8 mouse cellular contexts compared by ENCODE assay signal in the genomic region with DNA sequence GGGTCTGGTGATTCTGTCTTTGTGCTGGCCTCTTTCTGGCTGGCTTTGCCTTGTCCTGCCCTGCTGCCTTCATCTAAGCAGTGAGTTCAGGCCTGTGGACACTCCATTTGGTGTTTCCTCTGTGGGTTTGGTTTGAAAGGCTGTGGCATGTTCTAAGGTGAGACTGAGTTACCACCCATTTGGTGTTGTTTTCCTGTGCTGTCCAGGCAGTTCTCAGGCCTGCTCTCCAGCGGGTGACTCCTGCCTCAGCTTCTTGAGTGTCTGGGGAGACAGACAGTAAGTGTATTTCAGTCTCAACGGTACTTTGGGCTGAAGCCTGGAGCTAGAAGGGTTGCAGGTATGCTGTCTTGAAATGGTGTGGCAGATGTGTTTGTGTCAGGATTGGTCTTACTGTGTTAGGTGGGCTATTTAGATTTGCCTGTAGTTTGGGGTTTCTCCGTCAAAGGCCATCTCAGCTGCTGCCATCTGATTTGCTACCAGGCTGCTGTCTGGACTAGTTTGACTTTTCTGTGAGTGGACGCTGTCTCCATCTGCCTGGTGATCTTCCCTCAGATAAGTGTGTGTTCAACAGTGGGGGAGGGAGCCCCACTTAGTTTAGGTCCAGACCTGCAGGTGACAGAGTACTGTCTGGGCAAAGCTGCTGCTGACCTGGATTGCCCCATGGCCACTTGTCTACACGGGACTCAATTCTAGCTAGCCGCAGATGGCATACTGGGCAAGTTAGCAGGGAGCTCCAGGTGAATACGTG. TPM values are rescaled to one million over a fixed set of nuclear protein-coding genes. Genes with fewer than 3 reads are reported as not detected.
DNase-seq lines count a peak whose midpoint lies in the region; ATAC-seq and TF ChIP-seq lines count a peak whose summit lies in the region.

No protein-coding gene starts in this region.

- H3K9me3 ChIP-seq in forebrain, embryonic 11.5 days (ENCODE audit: control insufficient read depth, low read length): no peaks in the 10 kb centered on the region
- no peaks in the 10 kb centered on the region for H3K9me3 ChIP-seq in liver, embryonic 13.5 days (replicated peaks)

- peaks cover 7% of the 10 kb centered on the region for H3K79me2 ChIP-seq in heart, adult 2 months (replicated peaks; ENCODE audit: control insufficient read depth, insufficient read depth, low read length)
- peaks cover 88% of the 10 kb centered on the region for H3K79me2 ChIP-seq in C2C12 (ENCODE audit: control insufficient read depth, insufficient read depth)

- H3ac ChIP-seq in C2C12 (ENCODE audit: control insufficient read depth, insufficient read length, low read depth): peak overlapping the region; percentile 81

- H3K27me3 ChIP-seq in heart, adult 2 months (ENCODE audit: control insufficient read depth, insufficient read depth, low read length): no peaks in the 10 kb centered on the region
- no peaks in the 10 kb centered on the region for H3K27me3 ChIP-seq in C2C12 (ENCODE audit: control insufficient read depth, insufficient read depth, insufficient read length)
- no peaks in the 10 kb centered on the region for H3K27me3 ChIP-seq in forebrain, embryonic 11.5 days (ENCODE audit: control insufficient read depth, insufficient read depth, low read length)
- H3K27me3 ChIP-seq in liver, embryonic 13.5 days: no peaks in the 10 kb centered on the region

- peak overlapping the region; percentile 97 for H3K4me3 ChIP-seq in heart, adult 2 months
- H3K4me3 ChIP-seq in C2C12 (ENCODE audit: insufficient read depth, poor library complexity, severe bottlenecking): peak overlapping the region; percentile 87
- H3K4me3 ChIP-seq in forebrain, embryonic 11.5 days (ENCODE audit: low read depth, low read length): peak overlapping the region; percentile 98
- H3K4me3 ChIP-seq in liver, embryonic 13.5 days (replicated peaks): peak overlapping the region; percentile 95

- H3K36me3 ChIP-seq in heart, adult 2 months (ENCODE audit: control insufficient read depth, insufficient read depth, low read length): peaks cover 8% of the 10 kb centered on the region; the same call in 1 of the 2 replicates
- peaks cover 62% of the 10 kb centered on the region for H3K36me3 ChIP-seq in C2C12 (ENCODE audit: control insufficient read depth, insufficient read depth)
- peaks cover 22% of the 10 kb centered on the region for H3K36me3 ChIP-seq in forebrain, embryonic 11.5 days (ENCODE audit: control insufficient read depth, insufficient read depth, low read length)
- H3K36me3 ChIP-seq in liver, embryonic 13.5 days: peaks cover 61% of the 10 kb centered on the region

- ATAC-seq in forebrain, embryonic 11.5 days (replicated peaks; ENCODE audit: low FRiP score): no peak
- ATAC-seq in liver, embryonic 13.5 days (ENCODE audit: low read depth): no peak
- no peak for ATAC-seq in granulocyte monocyte progenitor cell, adult 5-6 weeks (replicated peaks; ENCODE audit: poor library complexity, severe bottlenecking)

- peaks cover 44% of the 10 kb centered on the region for H3K4me1 ChIP-seq in heart, adult 2 months (ENCODE audit: control insufficient read depth, insufficient read depth, low read length)
- peaks cover 36% of the 10 kb centered on the region for H3K4me1 ChIP-seq in forebrain, embryonic 11.5 days (replicated peaks; ENCODE audit: control insufficient read depth, insufficient read depth, low read length)
- H3K4me1 ChIP-seq in liver, embryonic 13.5 days (replicated peaks): peaks cover 67% of the 10 kb centered on the region

- TF ChIP-seq POLR2A in heart, adult 2 months (IDR thresholded peaks at IDR 0.05; ENCODE audit: insufficient read depth, low read depth, low read length): no peak

- H3K79me3 ChIP-seq in C2C12 (ENCODE audit: low read depth): peaks cover 76% of the 10 kb centered on the region

- H3K9ac ChIP-seq in heart, adult 2 months (ENCODE audit: low read depth, low read length): peak overlapping the region; percentile 19
- peak overlapping the region; percentile 98 for H3K9ac ChIP-seq in forebrain, embryonic 11.5 days (ENCODE audit: low read length)
- peak overlapping the region; percentile 96 for H3K9ac ChIP-seq in liver, embryonic 13.5 days

- TF ChIP-seq EP300 in heart, adult 2 months (IDR thresholded peaks at IDR 0.05; ENCODE audit: insufficient read depth, low read depth, low read length): no peak

- intact Hi-C loops in heart, adult 2 months (cut with DNase I): loop anchor here (2.0 kb wide), 1 partner anchor 26 kb away; no protein-coding TSS in a partner anchor
- intact Hi-C loops in heart, postnatal 14 days (cut with DNase I): loop anchor here (2.0 kb wide), 1 partner anchor 16 kb away; no protein-coding TSS in a partner anchor

- 3% methylated on average over 7 of the region's 7 CpGs for WGBS in heart, adult 2 months
- WGBS in forebrain, embryonic 11.5 days: 75% methylated on average over 7 of the region's 7 CpGs
- 28% methylated on average over 7 of the region's 7 CpGs for WGBS in liver, embryonic 13.5 days (ENCODE audit: insufficient replicate concordance)

- TF ChIP-seq CTCF in heart, adult 2 months (IDR thresholded peaks at IDR 0.05): no peak
- no peak for TF ChIP-seq CTCF in C2C12 (IDR thresholded peaks at IDR 0.05; ENCODE audit: control insufficient read depth, insufficient read depth, insufficient read length)

- peak overlapping the region; percentile 61 for H3K27ac ChIP-seq in heart, adult 2 months
- no peak overlapping the region for H3K27ac ChIP-seq in forebrain, embryonic 11.5 days (ENCODE audit: low read depth, low read length)
- H3K27ac ChIP-seq in liver, embryonic 13.5 days: peak overlapping the region; percentile 98

- H3K4me2 ChIP-seq in forebrain, embryonic 11.5 days (ENCODE audit: low read depth, low read length, severe bottlenecking): peak overlapping the region; percentile 88
- peak overlapping the region; percentile 91 for H3K4me2 ChIP-seq in liver, embryonic 13.5 days

- no peak for DNase-seq in heart, adult 2 months
- no peak for DNase-seq in heart, postnatal 14 days
- no peak for DNase-seq in forebrain, embryonic 11.5 days (ENCODE audit: low spot score)
- no peak for DNase-seq in liver, embryonic 13.5 days
- no peak for DNase-seq in spleen, postnatal 14 days (ENCODE audit: low spot score in 2 of 2)
- no peak for DNase-seq in spleen, postnatal 10 days (ENCODE audit: low spot score in 2 of 2)

TF ChIP-seq in C2C12, 6 proteins besides CTCF, POLR2A, EP300 and RAD21 (continues in another document):
- no peak for TF ChIP-seq FOSL1 (IDR thresholded peaks at IDR 0.05; ENCODE audit: insufficient read depth, low read length, poor library complexity, severe bottlenecking)
- no peak for TF ChIP-seq MYOD1 (IDR thresholded peaks at IDR 0.05; ENCODE audit: control insufficient read depth, insufficient read length, low read depth)
- no peak for TF ChIP-seq CEBPB (IDR thresholded peaks at IDR 0.05; ENCODE audit: low read depth)
- TF ChIP-seq MAX (IDR thresholded peaks at IDR 0.05): no peak
- TF ChIP-seq USF1 (IDR thresholded peaks at IDR 0.05; ENCODE audit: low read depth): no peak

RNA-seq across cellular contexts. Expression of gene Ptbp1, which starts 2.7 kb away (rescaled TPM):
- 10 to 100 TPM; 43.9 to 51.8 TPM for total RNA-seq in heart, adult 2 months (2021)
- 47.5 and 52.6 TPM in 2 replicates for polyA plus RNA-seq in heart, adult 2 months (2012; rRNA removed)
- total RNA-seq in heart, postnatal 14 days (2021): 10 to 100 TPM; 82.2 TPM
- polyA plus RNA-seq in C2C12 (2012; fragmentation: generic; extraction: Trizol): 345 TPM
- 261 and 295 TPM in 2 replicates for polyA plus RNA-seq in forebrain, embryonic 11.5 days (2014; fragmentation: Nextera tagmentation; extraction: Ambion mirVana)
- 136 and 175 TPM in 2 replicates for polyA plus RNA-seq in liver, embryonic 13.5 days (2015; fragmentation: Nextera tagmentation; extraction: Ambion mirVana)
- total RNA-seq in granulocyte monocyte progenitor cell, adult 5-6 weeks (2014; fragmentation: Nextera tagmentation): 497 and 526 TPM in 2 replicates
- 211 and 216 TPM in 2 replicates for total RNA-seq in granulocyte monocyte progenitor cell, adult 5-6 weeks (2017)

RNA-seq across cellular contexts. Expression of gene Prtn3, which starts 17.4 kb away (rescaled TPM):
- 1 to 10 TPM in 1 of 2 experiments, under 1 TPM in 1; 0.55 to 1.2 TPM for total RNA-seq in heart, adult 2 months (2021)
- 0.84 TPM in 1 of 2 replicates, not detected in the other for polyA plus RNA-seq in heart, adult 2 months (2012; rRNA removed)
- under 1 TPM in 1 of 2 experiments, not detected in 1; 0.29 TPM for total RNA-seq in heart, postnatal 14 days (2021)
- not detected for polyA plus RNA-seq in C2C12 (2012; fragmentation: generic; extraction: Trizol)
- 13.0 and 13.3 TPM in 2 replicates for polyA plus RNA-seq in forebrain, embryonic 11.5 days (2014; fragmentation: Nextera tagmentation; extraction: Ambion mirVana)
- polyA plus RNA-seq in liver, embryonic 13.5 days (2015; fragmentation: Nextera tagmentation; extraction: Ambion mirVana): 54.8 and 64.6 TPM in 2 replicates
- total RNA-seq in granulocyte monocyte progenitor cell, adult 5-6 weeks (2014; fragmentation: Nextera tagmentation): 2,258 and 3,780 TPM in 2 replicates
- 1,097 and 1,536 TPM in 2 replicates for total RNA-seq in granulocyte monocyte progenitor cell, adult 5-6 weeks (2017)

RNA-seq across cellular contexts. Expression of gene Plppr3, which starts 17.6 kb away (rescaled TPM):
- under 1 TPM; 0.20 to 0.31 TPM for total RNA-seq in heart, adult 2 months (2021)
- polyA plus RNA-seq in heart, adult 2 months (2012; rRNA removed): 0.50 and 0.80 TPM in 2 replicates
- total RNA-seq in heart, postnatal 14 days (2021): under 1 TPM; 0.20 to 0.29 TPM
- 2.3 TPM for polyA plus RNA-seq in C2C12 (2012; fragmentation: generic; extraction: Trizol)
- polyA plus RNA-seq in forebrain, embryonic 11.5 days (2014; fragmentation: Nextera tagmentation; extraction: Ambion mirVana): 131 and 146 TPM in 2 replicates
- 5.7 and 5.8 TPM in 2 replicates for polyA plus RNA-seq in liver, embryonic 13.5 days (2015; fragmentation: Nextera tagmentation; extraction: Ambion mirVana)
- total RNA-seq in granulocyte monocyte progenitor cell, adult 5-6 weeks (2014; fragmentation: Nextera tagmentation): 72.1 and 111 TPM in 2 replicates
- total RNA-seq in granulocyte monocyte progenitor cell, adult 5-6 weeks (2017): 91.6 and 112 TPM in 2 replicates

RNA-seq across cellular contexts. Expression of gene Elane, which starts 29.2 kb away (rescaled TPM):
- total RNA-seq in heart, adult 2 months (2021): not detected
- polyA plus RNA-seq in heart, adult 2 months (2012; rRNA removed): 0.23 TPM in 1 of 2 replicates, not detected in the other
- total RNA-seq in heart, postnatal 14 days (2021): not detected
- polyA plus RNA-seq in C2C12 (2012; fragmentation: generic; extraction: Trizol): not detected
- polyA plus RNA-seq in forebrain, embryonic 11.5 days (2014; fragmentation: Nextera tagmentation; extraction: Ambion mirVana): not detected in 2 replicates
- polyA plus RNA-seq in liver, embryonic 13.5 days (2015; fragmentation: Nextera tagmentation; extraction: Ambion mirVana): 47.1 and 59.3 TPM in 2 replicates
- total RNA-seq in granulocyte monocyte progenitor cell, adult 5-6 weeks (2014; fragmentation: Nextera tagmentation): 5,751 and 6,009 TPM in 2 replicates
- total RNA-seq in granulocyte monocyte progenitor cell, adult 5-6 weeks (2017): 2,814 and 3,772 TPM in 2 replicates

RNA-seq across cellular contexts. Expression of gene Cfd, which starts 33.8 kb away (rescaled TPM):
- total RNA-seq in heart, adult 2 months (2021): 10 to 100 TPM; 22.9 to 98.7 TPM
- polyA plus RNA-seq in heart, adult 2 months (2012; rRNA removed): 85.9 and 490 TPM in 2 replicates
- total RNA-seq in heart, postnatal 14 days (2021): 10 to 100 TPM; 14.2 to 77.3 TPM
- not detected for polyA plus RNA-seq in C2C12 (2012; fragmentation: generic; extraction: Trizol)
- polyA plus RNA-seq in forebrain, embryonic 11.5 days (2014; fragmentation: Nextera tagmentation; extraction: Ambion mirVana): not detected in 2 replicates
- not detected in 2 replicates for polyA plus RNA-seq in liver, embryonic 13.5 days (2015; fragmentation: Nextera tagmentation; extraction: Ambion mirVana)
- 1.6 and 4.5 TPM in 2 replicates for total RNA-seq in granulocyte monocyte progenitor cell, adult 5-6 weeks (2014; fragmentation: Nextera tagmentation)
- total RNA-seq in granulocyte monocyte progenitor cell, adult 5-6 weeks (2017): not detected in 2 replicates

Comparison
In these comparisons a context has a peak if more than half of its experiments do, and no peak if none do; other contexts are left out.
1. H3K9ac ChIP-seq: peak in every context shown above with its lines; median percentile 98 in forebrain, embryonic 11.5 days; 96 in liver, embryonic 13.5 days; 19 in heart, adult 2 months.
2. RNA of gene Plppr3, which starts 17.6 kb away (polyA plus RNA-seq): 131 to 146 TPM in forebrain, embryonic 11.5 days; 5.7 to 5.8 TPM in liver, embryonic 13.5 days, 2.3 TPM in C2C12 (single experiment) and 0.50 to 0.80 TPM in heart, adult 2 months; every median in the first group is over 10 times any median in the second.
3. Peak in every context shown above with its lines, with median percentiles within 50 percentile points of each other: H3K4me3 ChIP-seq.